ENCODE assay signal across 30 mouse cellular contexts in the genomic region with DNA sequence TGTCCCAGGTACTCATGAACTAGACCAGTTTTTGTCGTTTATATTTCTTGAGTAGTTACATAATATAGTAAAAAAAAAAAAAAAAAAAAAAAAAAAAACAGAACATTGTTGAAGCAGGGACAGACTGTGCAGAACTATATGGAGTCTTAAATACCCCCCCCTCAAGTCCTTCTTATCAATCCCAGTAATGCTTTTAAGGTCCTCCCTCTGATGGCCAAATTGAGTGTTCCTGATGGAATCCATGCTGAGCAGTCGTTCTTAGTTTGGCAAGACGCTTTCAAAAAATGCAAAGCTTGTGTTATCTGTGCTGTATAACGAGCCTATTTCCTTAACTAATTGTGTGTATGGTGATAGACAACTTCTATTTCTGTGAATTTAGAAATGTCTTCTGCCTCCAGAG. TPM values are rescaled to one million over a fixed set of nuclear protein-coding genes. Genes with fewer than 3 reads are reported as not detected.
"Had no signal": no experiment of that assay in that cellular context is flagged by ENCODE, and none has a peak within 500 bp of the region (broad histone marks: within the 10 kb centered on the region; RNA-seq: fewer than 3 reads in every experiment).

No protein-coding gene starts in this region.

- H3K9ac ChIP-seq: heart, embryonic 12.5 days; hindbrain, embryonic 13.5 days; hindbrain, embryonic 15.5 days; kidney, embryonic 15.5 days; limb, embryonic 13.5 days; limb, embryonic 15.5 days had no signal

- H3K4me2 ChIP-seq: heart, embryonic 12.5 days; hindbrain, embryonic 13.5 days; hindbrain, embryonic 15.5 days; kidney, embryonic 15.5 days; limb, embryonic 13.5 days; limb, embryonic 15.5 days had no signal

- H3K4me3 ChIP-seq: gastrocnemius, adult 2 months; heart, embryonic 10.5 days; heart, embryonic 12.5 days; hindbrain, embryonic 13.5 days; hindbrain, embryonic 15.5 days; kidney, embryonic 15.5 days; limb, embryonic 13.5 days; limb, embryonic 15.5 days had no signal

- H3K27me3 ChIP-seq: heart, embryonic 12.5 days; hindbrain, embryonic 13.5 days; hindbrain, embryonic 15.5 days; kidney, embryonic 15.5 days; limb, embryonic 13.5 days; limb, embryonic 15.5 days had no signal

- ATAC-seq: hindbrain, postnatal 0 days; intestine, embryonic 16.5 days had no signal

- H3K27ac ChIP-seq: gastrocnemius, adult 2 months; heart, embryonic 10.5 days; hindbrain, embryonic 13.5 days; hindbrain, embryonic 15.5 days; hindbrain, postnatal 0 days; kidney, embryonic 15.5 days; kidney, postnatal 0 days; limb, embryonic 13.5 days; limb, embryonic 15.5 days had no signal

- DNase-seq: gastrocnemius, adult 2 months; gastrocnemius, postnatal 10 days; gastrocnemius, postnatal 25 days; heart, adult 18-20 months; heart, postnatal 10 days; heart, postnatal 4 days; kidney, adult 11 months; kidney, adult 2 months; kidney, adult 9 months; kidney, postnatal 14 days; kidney, postnatal 36 days; layer of hippocampus, adult 9-11 months; layer of hippocampus, postnatal 36 days; left cerebral cortex, postnatal 4 days had no signal

- H3K4me1 ChIP-seq: heart, embryonic 10.5 days; heart, embryonic 12.5 days; hindbrain, embryonic 13.5 days; hindbrain, embryonic 15.5 days; kidney, embryonic 15.5 days; limb, embryonic 13.5 days; limb, embryonic 15.5 days had no signal

- H3K9me3 ChIP-seq: heart, embryonic 10.5 days; heart, embryonic 12.5 days; hindbrain, embryonic 13.5 days; hindbrain, embryonic 15.5 days; kidney, embryonic 15.5 days; limb, embryonic 13.5 days; limb, embryonic 15.5 days had no signal

- H3K36me3 ChIP-seq: heart, embryonic 10.5 days; heart, embryonic 12.5 days; hindbrain, embryonic 13.5 days; hindbrain, embryonic 15.5 days; kidney, embryonic 15.5 days; limb, embryonic 13.5 days; limb, embryonic 15.5 days had no signal

RNA-seq across cellular contexts. Expression of a gene that starts 40.2 kb away (rescaled TPM):
- polyA plus RNA-seq: heart, embryonic 10.5 days; heart, embryonic 12.5 days; heart, embryonic 14.5 days; heart, embryonic 16.5 days; hindbrain, embryonic 11.5 days; hindbrain, embryonic 13.5 days; intestine, embryonic 14.5 days; intestine, embryonic 16.5 days; kidney, adult 2 months; kidney, embryonic 15.5 days; kidney, postnatal 0 days; large intestine, adult 2 months; limb, embryonic 11.5 days; limb, embryonic 13.5 days; limb, embryonic 15.5 days had no signal
